Mouse (Mus musculus): ENCODE data around the gene Tbc1d1. TPM values are rescaled to one million over a fixed set of nuclear protein-coding genes. Genes with fewer than 3 reads are reported as not detected.

Tbc1d1 gene
- total and polyA plus RNA-seq, 2 experiments, result 2.2 to 8.1 TPM

GRCm38 (mm10) chr5:64217256-64217655, 61.2 kb downstream of the Tbc1d1 start:
- Histone ChIP-seq H3K27ac (replicated peaks; ENCODE audit: insufficient read depth, low read depth, low read length) (no peak overlapping the region), H3K27me3 (ENCODE audit: control insufficient read depth, insufficient read depth, low read length) (no peaks in the 10 kb centered on the region), H3K9ac (ENCODE audit: low read depth, low read length) (no peak overlapping the region), H3K36me3 (ENCODE audit: control insufficient read depth, insufficient read depth, low read length) (no peaks in the 10 kb centered on the region), H3K4me3 (ENCODE audit: insufficient read depth, low read depth, low read length) (no peak overlapping the region), H3K4me1 (ENCODE audit: control insufficient read depth, insufficient read depth, low read length) (peaks cover 11% of the 10 kb centered on the region), H3K79me2 (ENCODE audit: control insufficient read depth, insufficient read depth, low read length) (no peaks in the 10 kb centered on the region)
- TF ChIP-seq POLR2A (IDR thresholded peaks at IDR 0.05; ENCODE audit: extremely low read depth, insufficient read depth, low read length) (no peak), CTCF (IDR thresholded peaks at IDR 0.05; ENCODE audit: low read depth, low read length) (no peak)
- DNase-seq (ENCODE audit: extremely low read depth, low read depth, low spot score), result peak; percentile 64
- 48% methylated on average over 8 of the region's 8 CpGs for WGBS

- WGBS, result 44% methylated on average over 13 of the region's 13 CpGs
- Histone ChIP-seq H3K27me3 (ENCODE audit: control insufficient read depth, insufficient read depth, low read length) (no peaks in the 10 kb centered on the region), H3K36me3 (ENCODE audit: control insufficient read depth, insufficient read depth, low read length) (no peaks in the 10 kb centered on the region), H3K9ac (ENCODE audit: low read depth, low read length) (no peak overlapping the region), H3K4me3 (ENCODE audit: insufficient read depth, low read depth, low read length) (no peak overlapping the region), H3K79me2 (ENCODE audit: control insufficient read depth, insufficient read depth, low read length) (no peaks in the 10 kb centered on the region), H3K4me1 (ENCODE audit: control insufficient read depth, insufficient read depth, low read length) (peaks cover 11% of the 10 kb centered on the region), H3K27ac (replicated peaks; ENCODE audit: insufficient read depth, low read depth, low read length) (peak overlapping the region; percentile 39; the same call in 1 of the 2 replicates)
- TF ChIP-seq POLR2A (IDR thresholded peaks at IDR 0.05; ENCODE audit: extremely low read depth, insufficient read depth, low read length) (no peak), CTCF (IDR thresholded peaks at IDR 0.05; ENCODE audit: low read depth, low read length) (no peak)
- DNase-seq (ENCODE audit: extremely low read depth, low read depth, low spot score), result peak; percentile 85
These were observed 61.9 kb downstream of the Tbc1d1 start for GRCm38 (mm10) chr5:64217816-64218602.

- Histone ChIP-seq H3K27me3 (ENCODE audit: control insufficient read depth, insufficient read depth, low read length) (no peaks in the 10 kb centered on the region), H3K4me3 (ENCODE audit: insufficient read depth, low read depth, low read length) (no peak overlapping the region), H3K4me1 (ENCODE audit: control insufficient read depth, insufficient read depth, low read length) (peaks cover 11% of the 10 kb centered on the region), H3K36me3 (ENCODE audit: control insufficient read depth, insufficient read depth, low read length) (no peaks in the 10 kb centered on the region), H3K27ac (replicated peaks; ENCODE audit: insufficient read depth, low read depth, low read length) (no peak overlapping the region), H3K79me2 (ENCODE audit: control insufficient read depth, insufficient read depth, low read length) (no peaks in the 10 kb centered on the region), H3K9ac (ENCODE audit: low read depth, low read length) (no peak overlapping the region)
- TF ChIP-seq POLR2A (IDR thresholded peaks at IDR 0.05; ENCODE audit: extremely low read depth, insufficient read depth, low read length) (no peak), CTCF (IDR thresholded peaks at IDR 0.05; ENCODE audit: low read depth, low read length) (no peak)
- DNase-seq (ENCODE audit: extremely low read depth, low read depth, low spot score), result no peak
- 75% methylated on average over 7 of the region's 7 CpGs for WGBS
These were observed 62.5 kb downstream of the Tbc1d1 start for GRCm38 (mm10) chr5:64218603-64218999.

GRCm38 (mm10) chr5:64220776-64221175, 64.7 kb downstream of the Tbc1d1 start:
- no peak overlapping the region for H3K27ac ChIP-seq (replicated peaks; ENCODE audit: insufficient read depth, low read depth, low read length)
- peaks cover 11% of the 10 kb centered on the region for H3K4me1 ChIP-seq (ENCODE audit: control insufficient read depth, insufficient read depth, low read length)
- no peak for TF ChIP-seq POLR2A (IDR thresholded peaks at IDR 0.05; ENCODE audit: extremely low read depth, insufficient read depth, low read length)
- no peak for TF ChIP-seq CTCF (IDR thresholded peaks at IDR 0.05; ENCODE audit: low read depth, low read length)
- WGBS, result 98% methylated on average over 4 of the region's 4 CpGs
- no peak overlapping the region for H3K4me3 ChIP-seq (ENCODE audit: insufficient read depth, low read depth, low read length)
- H3K36me3 ChIP-seq (ENCODE audit: control insufficient read depth, insufficient read depth, low read length), result no peaks in the 10 kb centered on the region
- no peak for DNase-seq (ENCODE audit: extremely low read depth, low read depth, low spot score)
- no peak overlapping the region for H3K9ac ChIP-seq (ENCODE audit: low read depth, low read length)
- H3K27me3 ChIP-seq (ENCODE audit: control insufficient read depth, insufficient read depth, low read length), result no peaks in the 10 kb centered on the region
- no peaks in the 10 kb centered on the region for H3K79me2 ChIP-seq (ENCODE audit: control insufficient read depth, insufficient read depth, low read length)

GRCm38 (mm10) chr5:64224735-64225425, 68.8 kb downstream of the Tbc1d1 start:
- H3K27ac ChIP-seq (replicated peaks; ENCODE audit: insufficient read depth, low read depth, low read length), result no peak overlapping the region
- H3K27me3 ChIP-seq (ENCODE audit: control insufficient read depth, insufficient read depth, low read length), result no peaks in the 10 kb centered on the region
- 88% methylated on average over 9 of the region's 9 CpGs for whole genome bisulfite sequencing
- H3K36me3 ChIP-seq (ENCODE audit: control insufficient read depth, insufficient read depth, low read length), result no peaks in the 10 kb centered on the region
- 0 out of 2 replicates have a peak, but pooled peaks cover 2% of the 10 kb centered on the region for H3K4me1 ChIP-seq (ENCODE audit: control insufficient read depth, insufficient read depth, low read length)
- H3K4me3 ChIP-seq (ENCODE audit: insufficient read depth, low read depth, low read length), result no peak overlapping the region
- no peak for DNase-seq (ENCODE audit: extremely low read depth, low read depth, low spot score)
- H3K79me2 ChIP-seq (ENCODE audit: control insufficient read depth, insufficient read depth, low read length), result no peaks in the 10 kb centered on the region
- TF ChIP-seq POLR2A (IDR thresholded peaks at IDR 0.05; ENCODE audit: extremely low read depth, insufficient read depth, low read length) (no peak), CTCF (IDR thresholded peaks at IDR 0.05; ENCODE audit: low read depth, low read length) (no peak)
- H3K9ac ChIP-seq (ENCODE audit: low read depth, low read length), result no peak overlapping the region

Measured in liver, adult 2 months (tissue).